Mouse (Mus musculus) cerebellum, adult 9-11 months (tissue): Measurements from ENCODE around the gene Mapk8.

Experiments
- DNase-seq: peaks from one replicate; pipeline ENCODE4 v3.0.0; 2022

Mapk8 gene

GRCm38 (mm10) chr14:33380830-33381457, 66.0 kb downstream of the Mapk8 start:
- peak; percentile 79 for DNase-seq

DNA sequence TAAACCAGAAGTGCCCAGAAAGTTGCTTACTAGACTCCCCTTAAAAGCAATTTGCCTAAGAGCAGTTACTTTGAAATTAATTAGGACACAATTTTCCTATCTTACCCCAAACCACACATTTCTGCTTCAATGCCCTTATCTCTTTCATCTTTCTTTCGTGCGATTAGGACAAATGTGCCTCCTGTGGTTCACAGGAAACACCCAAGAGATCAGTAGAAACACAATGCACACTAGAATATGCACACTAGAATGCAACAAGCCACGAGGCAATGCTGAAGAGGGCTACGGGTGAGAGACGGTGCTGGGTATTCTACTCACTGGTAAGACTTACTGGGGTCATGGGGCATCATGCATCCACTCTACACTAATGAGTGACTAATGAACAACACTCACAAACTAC, 68.2 kb downstream of the Mapk8 start:
- no peak for DNase-seq

DNA sequence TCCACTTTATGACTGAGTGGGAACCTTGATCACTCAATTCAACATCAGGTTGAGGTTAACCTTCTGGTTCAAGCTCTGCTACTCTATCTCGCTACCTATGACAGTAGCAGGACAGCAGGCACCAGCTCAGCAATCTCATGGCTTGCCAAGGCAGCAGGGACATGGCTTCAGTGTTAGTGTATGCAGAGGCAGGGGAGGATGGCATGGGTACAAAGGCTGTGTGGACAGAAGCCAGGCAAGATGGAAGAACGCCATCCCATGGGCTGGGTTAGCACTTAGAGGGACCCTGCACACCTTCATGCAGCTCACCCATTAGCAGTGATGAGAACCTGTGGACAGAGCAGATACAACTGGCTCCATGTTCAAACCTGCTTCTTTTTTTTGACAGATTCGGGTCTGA, 69.7 kb downstream of the Mapk8 start:
- DNase-seq: no peak

GRCm38 (mm10) chr14:33374089-33374488, 72.9 kb downstream of the Mapk8 start:
- DNase-seq: no peak

DNA sequence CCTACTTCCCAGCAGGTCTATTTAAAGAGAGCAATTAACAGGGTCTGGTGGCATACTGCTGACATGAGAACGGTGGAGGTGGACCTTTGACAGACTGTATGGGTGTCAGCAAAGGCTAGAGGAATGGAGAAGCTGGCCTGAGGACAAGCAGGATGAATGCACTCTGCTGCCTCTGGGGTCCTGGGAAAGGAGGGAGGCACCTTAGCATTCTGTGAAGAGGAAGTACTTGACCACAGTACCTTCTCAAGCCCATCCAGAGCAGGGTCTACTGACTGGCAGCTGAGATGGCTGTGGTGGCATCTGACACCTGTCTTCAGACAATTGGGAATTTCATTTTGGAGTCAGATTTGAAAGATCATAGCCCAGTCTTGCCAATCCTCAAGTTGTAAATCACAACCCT, 73.7 kb downstream of the Mapk8 start:
- no peak for DNase-seq

DNA sequence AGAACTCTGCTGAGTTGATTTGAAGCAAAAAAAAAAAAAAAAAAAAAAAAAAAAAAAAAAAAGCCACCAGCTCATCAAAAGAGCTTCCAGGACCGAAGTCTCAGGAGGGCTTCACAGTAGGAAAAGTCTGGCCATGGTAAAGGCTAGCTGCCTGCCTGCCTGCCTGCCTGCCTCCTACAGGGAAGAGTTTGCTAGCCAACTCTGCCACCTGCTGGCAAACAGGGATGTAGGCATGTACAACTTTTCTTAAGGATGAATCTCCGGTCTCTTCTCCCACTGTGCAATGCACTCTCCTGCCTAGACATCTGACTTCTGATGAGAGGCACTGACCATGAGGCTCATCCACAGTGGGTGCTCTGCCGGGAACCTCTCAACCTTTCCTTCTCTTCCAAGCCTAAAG, 75.7 kb downstream of the Mapk8 start:
- peak; percentile 69 for DNase-seq

GRCm38 (mm10) chr14:33370056-33370455, 76.9 kb downstream of the Mapk8 start:
- DNase-seq: no peak

DNA sequence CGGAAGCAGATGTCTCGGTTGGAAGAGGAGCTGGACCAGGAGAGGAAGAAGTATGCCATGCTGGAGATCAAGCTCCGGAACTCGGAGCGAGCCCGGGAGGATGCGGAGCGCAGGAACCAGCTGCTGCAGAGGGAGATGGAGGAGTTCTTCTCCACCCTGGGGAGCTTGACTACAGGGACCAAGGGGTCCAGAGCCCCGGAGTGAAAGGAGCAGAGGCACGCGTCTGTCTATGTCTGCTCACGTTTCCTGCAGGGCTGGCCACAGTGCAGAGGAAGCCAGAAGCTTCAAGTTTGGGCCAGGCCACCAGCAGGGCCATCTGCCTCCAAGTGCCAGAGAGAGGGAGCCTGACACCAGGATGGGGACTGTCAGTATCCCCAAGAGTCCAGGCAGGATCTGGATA, 77.6 kb downstream of the Mapk8 start:
- DNase-seq: peak; percentile 64

DNA sequence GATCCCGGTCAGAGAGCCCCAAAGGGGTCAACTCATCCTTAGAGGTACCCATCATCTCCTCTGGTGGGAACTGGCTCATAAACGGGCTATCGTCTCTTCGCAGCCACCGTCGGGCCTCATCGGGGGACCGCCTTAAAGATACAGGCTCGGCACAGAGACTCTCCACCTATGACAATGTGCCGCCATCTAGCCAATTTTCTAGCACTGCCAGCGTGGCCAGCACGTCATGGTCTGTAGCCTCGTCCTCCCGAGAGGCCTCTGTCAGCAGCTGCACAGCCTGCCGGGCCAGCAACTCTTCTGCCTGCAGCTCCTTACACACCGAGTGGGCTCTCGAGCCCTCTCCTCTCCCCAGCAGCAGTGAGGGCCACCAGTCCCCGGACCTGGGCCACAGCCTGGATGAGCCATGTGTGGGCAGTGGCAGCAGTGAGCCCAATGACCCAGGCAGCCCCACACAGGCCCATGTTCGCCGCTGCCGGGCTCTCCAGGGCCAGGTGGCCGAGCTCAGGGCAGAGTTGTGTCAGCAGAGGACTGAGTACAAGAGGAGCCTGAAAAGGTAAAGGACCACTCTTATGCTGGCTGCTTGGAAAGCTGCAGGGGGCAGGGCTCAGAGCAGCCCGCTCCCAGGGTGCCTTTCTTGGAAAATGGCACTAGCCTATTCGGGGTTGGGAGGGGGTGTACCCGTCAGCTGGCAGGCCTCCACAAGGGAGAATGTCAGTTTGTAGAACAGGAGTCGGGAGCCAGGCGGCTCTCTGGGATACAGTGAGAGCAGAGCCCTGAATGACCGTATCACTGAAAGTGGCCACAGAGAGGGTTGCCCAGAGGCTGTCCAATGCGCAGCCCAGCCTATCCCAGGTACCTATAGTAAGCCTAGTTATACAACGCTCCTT, 79.8 kb downstream of the Mapk8 start:
- DNase-seq: no peak

DNA sequence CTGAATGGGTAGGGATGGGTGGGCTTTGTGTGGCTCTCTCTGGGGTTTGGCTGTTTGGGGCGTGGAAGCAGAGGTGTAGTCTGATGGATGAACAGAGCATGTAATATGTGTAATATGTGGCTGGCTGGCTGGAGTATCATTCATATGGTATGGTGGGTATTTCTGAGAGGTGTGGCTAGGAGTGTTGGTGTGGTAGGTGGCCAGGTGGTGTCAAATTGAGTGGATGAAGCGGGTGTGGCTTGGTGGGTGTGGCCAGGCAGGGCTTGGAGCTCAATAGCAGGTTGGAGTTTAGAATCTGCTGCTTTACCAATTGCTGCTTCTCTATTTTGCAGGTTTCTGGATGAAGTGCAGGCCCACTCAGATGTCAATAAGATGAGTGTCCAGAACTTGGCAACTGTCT, 82.9 kb downstream of the Mapk8 start:
- DNase-seq: no peak

GRCm38 (mm10) chr14:33363611-33364010, 83.3 kb downstream of the Mapk8 start:
- no peak for DNase-seq

DNA sequence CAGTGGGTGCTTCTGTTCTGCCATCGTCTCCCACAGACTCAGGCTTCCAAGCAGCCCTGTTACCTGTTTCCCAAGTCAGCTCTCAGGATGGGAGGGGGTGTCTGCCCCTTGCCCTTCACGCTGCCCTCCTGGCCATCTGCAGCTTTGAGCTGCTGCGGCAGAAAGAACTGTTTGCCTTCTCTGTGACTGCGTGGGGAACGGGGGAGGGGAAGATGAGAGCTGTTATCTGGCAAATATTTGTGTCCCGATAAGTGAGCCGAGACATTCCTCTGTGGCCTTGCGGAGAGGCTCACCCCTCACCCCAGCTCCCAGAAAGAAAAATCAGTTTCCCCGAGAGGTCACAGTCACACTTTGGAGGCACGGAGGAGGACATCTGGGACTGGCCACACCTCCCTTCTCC, 84.2 kb downstream of the Mapk8 start:
- DNase-seq: no peak

DNA sequence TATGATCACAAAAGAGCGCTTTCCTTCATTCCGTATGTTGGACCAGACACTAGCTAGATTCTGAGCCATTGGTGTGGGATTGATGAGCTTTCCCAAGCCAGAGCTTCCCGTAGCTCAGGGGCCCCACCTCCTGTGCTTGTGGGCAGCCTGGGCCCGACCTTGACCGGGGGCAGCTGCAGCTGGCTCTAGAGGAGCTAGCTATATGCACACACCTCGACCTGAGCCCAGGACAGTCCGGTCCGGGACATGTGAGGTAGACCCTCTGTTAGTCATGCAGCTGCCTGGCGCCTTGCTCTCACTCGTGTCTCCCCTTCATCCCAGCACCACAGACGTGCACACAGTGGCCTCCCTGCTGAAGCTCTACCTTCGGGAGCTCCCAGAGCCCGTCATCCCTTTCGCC, 84.8 kb downstream of the Mapk8 start:
- no peak for DNase-seq

- DNase-seq: no peak
Measured at GRCm38 (mm10) chr14:33361546-33361945, 85.4 kb downstream of the Mapk8 start.

DNA sequence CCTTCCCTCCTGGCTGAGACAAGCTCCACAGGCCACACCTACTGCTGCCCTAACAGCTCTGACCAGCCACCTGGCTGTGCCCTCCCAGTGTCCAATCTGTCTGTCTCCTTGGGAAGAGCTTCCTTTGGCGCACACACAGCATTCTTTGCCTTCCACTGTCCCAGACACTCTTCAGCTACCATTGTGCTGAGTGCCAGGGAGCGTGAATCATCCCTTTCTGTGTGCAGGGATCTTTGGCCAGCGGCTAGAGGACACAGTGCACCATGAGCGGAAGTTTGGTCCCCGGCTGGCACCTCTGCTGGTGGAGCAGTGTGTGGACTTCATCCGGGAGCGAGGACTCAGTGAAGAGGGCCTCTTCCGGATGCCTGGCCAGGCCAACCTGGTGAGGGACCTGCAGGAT, 88.1 kb downstream of the Mapk8 start:
- no peak for DNase-seq

GRCm38 (mm10) chr14:33357600-33358368, 89.2 kb downstream of the Mapk8 start:
- no peak for DNase-seq

- no peak for DNase-seq
Measured at GRCm38 (mm10) chr14:33355276-33355675, 91.7 kb downstream of the Mapk8 start.

- DNase-seq: no peak
Measured at GRCm38 (mm10) chr14:33352890-33353289, 94.1 kb downstream of the Mapk8 start.

- DNase-seq: no peak
Measured at GRCm38 (mm10) chr14:33351984-33352722, 94.8 kb downstream of the Mapk8 start.

DNA sequence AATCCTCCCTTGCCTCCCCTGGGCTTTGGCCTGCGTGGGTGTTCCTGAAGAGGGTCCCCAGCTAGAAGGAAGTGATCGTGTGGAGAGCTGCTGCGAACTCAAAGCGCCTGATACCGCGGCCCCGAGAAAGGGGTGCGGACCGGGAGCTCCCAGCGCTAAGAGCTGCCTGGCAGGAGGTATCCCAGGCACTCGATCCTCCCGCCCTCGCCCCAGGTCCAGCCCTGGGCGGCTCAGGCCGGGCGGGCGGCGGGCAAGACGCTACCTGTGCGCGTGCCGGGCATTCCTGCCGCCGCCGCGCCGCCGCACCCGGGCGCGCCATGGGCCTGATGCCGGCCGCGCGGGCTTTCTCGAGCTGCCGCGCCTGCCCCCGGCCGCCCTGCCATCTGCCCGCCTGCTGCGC, 95.9 kb downstream of the Mapk8 start:
- DNase-seq: no peak

DNA sequence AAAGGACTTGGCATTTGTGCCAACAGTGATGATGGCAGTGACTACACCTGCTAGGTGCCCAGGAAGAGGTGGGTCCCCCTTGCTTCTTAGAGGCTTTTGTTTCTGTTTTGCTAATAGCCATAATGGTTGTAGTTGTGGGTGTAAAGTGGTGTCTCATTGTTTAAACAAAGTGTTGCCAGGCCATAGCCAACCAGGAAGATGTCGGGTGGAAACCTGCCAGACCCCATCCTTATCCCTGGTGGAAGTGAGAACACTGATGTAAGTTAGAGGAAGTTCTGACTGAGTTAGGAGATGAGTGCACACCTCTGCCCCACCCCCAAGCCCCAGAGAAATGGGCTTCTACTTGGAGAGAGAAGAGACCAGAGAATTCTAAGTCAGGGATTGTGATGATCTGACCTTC, 98.8 kb downstream of the Mapk8 start:
- DNase-seq: no peak

- no peak for DNase-seq
Measured at GRCm38 (mm10) chr14:33347738-33348137, 99.2 kb downstream of the Mapk8 start.

DNA sequence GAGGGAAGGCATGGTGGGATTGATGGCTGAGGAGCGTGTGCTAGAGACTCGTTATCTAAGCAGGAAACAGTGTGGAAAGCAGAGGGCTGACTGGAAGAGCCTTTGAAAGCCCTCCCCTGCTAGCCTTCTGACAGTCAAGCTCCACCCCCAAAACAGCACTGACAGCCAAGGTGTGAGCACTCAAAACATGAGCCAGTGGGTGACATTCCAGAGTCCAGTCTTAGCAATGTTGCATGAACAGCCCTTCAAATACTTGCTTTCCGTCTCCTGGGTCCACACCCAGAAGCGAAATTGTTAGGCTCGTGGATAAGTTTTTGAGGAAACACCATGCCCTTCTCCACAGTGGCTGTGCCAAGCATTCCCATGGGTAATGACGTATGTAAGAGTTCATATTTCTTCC, 100.4 kb downstream of the Mapk8 start:
- DNase-seq: no peak
